Mouse (Mus musculus): Measurements from ENCODE around the gene Ascc1.
"Not testable (repeated sequence)": the region's sequence is repeated elsewhere in the genome, so short reads cannot be mapped to it uniquely, and the experiment has no call there.

Ascc1 gene

GRCm38 (mm10) chr10:59977715-59978343 lies 24.8 kb upstream of the Ascc1 start:
- no peak for DNase-seq (ENCODE audit: low spot score)

- no peak for DNase-seq (ENCODE audit: low spot score)
Observed at GRCm38 (mm10) chr10:59978401-59978800, 24.2 kb upstream of the Ascc1 start.

- peak; percentile 46 for DNase-seq (ENCODE audit: low spot score)
Observed at GRCm38 (mm10) chr10:59978873-59979743, 23.5 kb upstream of the Ascc1 start.

- DNase-seq (ENCODE audit: low spot score), result no peak
Observed at GRCm38 (mm10) chr10:59980815-59981244, 21.8 kb upstream of the Ascc1 start.

- no peak for DNase-seq (ENCODE audit: low spot score)
Observed at GRCm38 (mm10) chr10:59981336-59981735, 21.3 kb upstream of the Ascc1 start.

- DNase-seq (ENCODE audit: low spot score), result no peak
Observed at GRCm38 (mm10) chr10:59981792-59982191, 20.8 kb upstream of the Ascc1 start.

GRCm38 (mm10) chr10:59982379-59982873 lies 20.2 kb upstream of the Ascc1 start:
- no peak for DNase-seq (ENCODE audit: low spot score)

- no peak for DNase-seq (ENCODE audit: low spot score)
Observed at GRCm38 (mm10) chr10:59988036-59988435, 14.6 kb upstream of the Ascc1 start.

- no peak for DNase-seq (ENCODE audit: low spot score)
Observed at GRCm38 (mm10) chr10:59990393-59990792, 12.2 kb upstream of the Ascc1 start.

- no peak for DNase-seq (ENCODE audit: low spot score)
Observed at GRCm38 (mm10) chr10:59991262-59991880, 11.2 kb upstream of the Ascc1 start.

- DNase-seq (ENCODE audit: low spot score), result no peak
Observed at GRCm38 (mm10) chr10:59992024-59992423, 10.6 kb upstream of the Ascc1 start.

- not testable (repeated sequence) for DNase-seq (ENCODE audit: low spot score)
Observed at GRCm38 (mm10) chr10:59993813-59994212, 8.8 kb upstream of the Ascc1 start.

GRCm38 (mm10) chr10:59995889-59996288 lies 6.7 kb upstream of the Ascc1 start:
- DNase-seq (ENCODE audit: low spot score), result no peak

- DNase-seq (ENCODE audit: low spot score), result no peak
Observed at GRCm38 (mm10) chr10:59997591-59997990, 5.0 kb upstream of the Ascc1 start.

GRCm38 (mm10) chr10:59999057-59999456 lies 3.5 kb upstream of the Ascc1 start:
- DNase-seq (ENCODE audit: low spot score), result no peak

- DNase-seq (ENCODE audit: low spot score), result not testable (repeated sequence)
Observed at GRCm38 (mm10) chr10:60001663-60002062, 942 bp upstream of the Ascc1 start.

GRCm38 (mm10) chr10:60002203-60002602 lies 402 bp upstream of the Ascc1 start:
- no peak for DNase-seq (ENCODE audit: low spot score)

GRCm38 (mm10) chr10:60003213-60003752 lies 678 bp downstream of the Ascc1 start:
- DNase-seq (ENCODE audit: low spot score), result no peak

GRCm38 (mm10) chr10:60003847-60004246 lies 1.2 kb downstream of the Ascc1 start:
- no peak for DNase-seq (ENCODE audit: low spot score)

GRCm38 (mm10) chr10:60005264-60005663 lies 2.7 kb downstream of the Ascc1 start:
- DNase-seq (ENCODE audit: low spot score), result no peak

- no peak for DNase-seq (ENCODE audit: low spot score)
Observed at GRCm38 (mm10) chr10:60009115-60009514, 6.5 kb downstream of the Ascc1 start.

GRCm38 (mm10) chr10:60016223-60016622 lies 13.6 kb downstream of the Ascc1 start:
- no peak for DNase-seq (ENCODE audit: low spot score)
